Mouse (Mus musculus) heart, adult 18-20 months (tissue): Measurements from ENCODE around the gene 4930550L24Rik. TPM values are rescaled to one million over a fixed set of nuclear protein-coding genes. Genes with fewer than 3 reads are reported as not detected.

Experiments
- DNase-seq, 2 experiments: peaks; one replicate each; pipeline ENCODE4 v3.0.0; 2021 to 2022; ENCODE audit warnings: mixed read lengths in 1 of 2
- long read RNA-seq, 2 experiments: library from polyadenylated mRNA; stranded (forward); transcript quantifications; one replicate each; pipeline ENCODE4 v2.0.0; 2021
- total RNA-seq, 2 experiments: library from RNA; stranded (reverse); gene quantifications; 2 replicates each; pipeline ENCODE4 v1.2.3; 2021

The 4930550L24Rik gene
- not detected for total RNA-seq
- long read RNA-seq, experiment 1, result 0 reads
- long read RNA-seq, experiment 2, result 0 reads

GRCm38 (mm10) chrX:58909060-58909459 is at the start of gene 4930550L24Rik:
4930550L24Rik (plus strand) TSS chrX:58909360.
- no peak for DNase-seq

GRCm38 (mm10) chrX:58900753-58901152 is 8.4 kb upstream of the 4930550L24Rik start:
- no peak for DNase-seq

- DNase-seq, result no peak
Observed at GRCm38 (mm10) chrX:58967969-58968368, 58.8 kb downstream of the 4930550L24Rik start.
